Mouse (Mus musculus) E14TG2a.4 (cell line): ENCODE data around the gene Mstn.

Experiments
- CTCF ChIP-seq: conservative IDR thresholded peaks from 2 replicates; pipeline ENCODE4 v1.5.1; 2014; ENCODE audit warnings: low read length
- NANOG ChIP-seq: IDR thresholded peaks from 2 replicates; pipeline ENCODE4 v1.6.1; 2014; ENCODE audit warnings: borderline replicate concordance, low read length, mixed read lengths
- POU5F1 ChIP-seq: IDR thresholded peaks from 2 replicates; pipeline ENCODE4 v1.6.1; 2014; ENCODE audit warnings: low read length, borderline replicate concordance

DNA sequence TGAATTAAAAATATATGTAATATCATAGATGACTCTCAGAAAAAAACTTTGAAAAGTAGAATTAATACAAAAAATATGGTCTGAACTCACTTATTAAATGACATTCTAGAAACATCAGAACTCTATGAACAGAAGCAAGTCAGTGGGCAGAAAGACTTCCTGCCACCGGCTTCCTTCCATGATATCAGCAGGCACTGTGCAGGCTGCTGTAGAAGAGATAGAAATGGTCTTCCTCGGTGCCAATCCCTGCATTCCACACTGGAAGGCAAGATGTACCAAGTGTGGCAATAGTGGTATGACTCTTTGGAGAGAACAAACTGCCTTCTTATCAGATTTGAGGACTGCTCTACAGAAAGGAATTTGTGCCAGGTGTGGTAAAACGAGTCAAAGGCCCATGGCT lies 19.2 kb downstream of the Mstn start:
- TF ChIP-seq CTCF: no peak
- TF ChIP-seq NANOG: no peak
- TF ChIP-seq POU5F1: no peak
